Mouse (Mus musculus) testis, adult 2 months (tissue): ENCODE measurements around the gene E2f6.

Experiments
- CTCF ChIP-seq: fragments of 200-500 bp; IDR thresholded peaks from 2 replicates; pipeline ENCODE4 v1.5.1; 2012; ENCODE audit warnings: low read depth, mild to moderate bottlenecking, inconsistent platforms, low read length, moderate library complexity; ENCODE audit not compliant: control insufficient read depth, insufficient read depth, insufficient replicate concordance
- POLR2A ChIP-seq: fragments of 200-500 bp; IDR thresholded peaks from 2 replicates; pipeline ENCODE4 v1.6.1; 2012; ENCODE audit warnings: low read depth, mild to moderate bottlenecking, inconsistent platforms, low read length, moderate library complexity; ENCODE audit not compliant: control insufficient read depth

DNA sequence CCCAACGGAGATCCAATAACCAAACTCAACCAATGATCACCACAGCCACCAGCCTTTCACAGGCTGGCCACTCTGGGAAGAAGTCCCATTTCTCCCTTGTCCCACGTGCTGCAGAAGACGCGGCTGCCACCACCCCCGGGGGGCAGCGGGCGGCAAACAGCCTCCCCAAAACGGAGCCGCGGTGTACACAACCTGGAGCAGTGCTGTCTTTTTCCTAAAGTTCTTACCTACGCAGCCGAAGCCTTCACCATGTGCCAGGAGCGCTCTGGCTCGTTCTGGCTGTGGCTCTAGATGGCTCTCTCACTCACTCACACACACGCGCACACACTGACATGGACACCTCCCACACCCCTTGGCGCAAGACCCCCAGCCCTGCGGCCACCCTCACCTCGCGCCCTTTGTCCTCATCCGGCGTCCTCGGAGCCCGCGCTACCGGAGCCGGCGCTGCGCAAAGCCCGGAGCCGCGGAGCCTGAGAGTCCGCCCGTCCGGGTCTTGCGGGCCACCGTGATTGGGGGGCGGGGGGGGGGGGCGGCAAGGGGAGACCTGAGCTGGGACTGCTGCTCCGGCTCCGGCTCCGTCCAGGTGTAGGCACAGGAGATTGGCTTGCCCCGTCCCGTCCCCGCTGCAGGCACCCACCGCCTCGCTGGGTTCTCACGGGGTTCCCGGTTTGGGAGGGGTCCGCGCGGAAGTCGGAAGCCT, 10.4 kb upstream of the E2f6 start, which contains the start of gene Greb1:
- no peak for TF ChIP-seq CTCF
- no peak for TF ChIP-seq POLR2A
